Mouse (Mus musculus) embryo, embryonic 10.5 days (tissue): Measurements from ENCODE around the gene Suds3.
A peak's percentile ranks its signal among the peaks of the same experiment; 100 is the strongest.

Source experiments
- DNase-seq: peaks from one replicate; pipeline ENCODE4 v3.0.0-alpha.2; 2015; ENCODE audit warnings: low spot score

The Suds3 gene

DNA sequence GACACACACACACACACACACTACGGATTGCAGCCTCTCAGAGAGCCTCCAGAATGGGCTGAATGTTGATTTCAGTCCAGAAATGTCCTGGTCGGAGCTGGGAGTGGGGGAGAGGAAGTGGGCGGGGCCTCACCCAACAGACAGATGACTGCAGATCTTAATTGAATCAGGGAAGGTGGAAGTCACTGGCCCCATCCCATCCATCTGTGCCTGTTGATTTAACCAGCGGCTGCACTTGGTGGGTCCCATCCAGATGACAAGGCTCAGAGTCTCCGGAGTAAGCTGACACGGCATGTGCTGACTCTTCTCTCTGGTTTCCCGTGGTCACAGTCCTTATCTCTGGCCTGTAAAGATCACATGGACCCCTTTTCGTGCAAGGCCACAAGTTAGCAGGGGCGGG is 20.0 kb upstream of the Suds3 start:
- peak; percentile 74 for DNase-seq

DNA sequence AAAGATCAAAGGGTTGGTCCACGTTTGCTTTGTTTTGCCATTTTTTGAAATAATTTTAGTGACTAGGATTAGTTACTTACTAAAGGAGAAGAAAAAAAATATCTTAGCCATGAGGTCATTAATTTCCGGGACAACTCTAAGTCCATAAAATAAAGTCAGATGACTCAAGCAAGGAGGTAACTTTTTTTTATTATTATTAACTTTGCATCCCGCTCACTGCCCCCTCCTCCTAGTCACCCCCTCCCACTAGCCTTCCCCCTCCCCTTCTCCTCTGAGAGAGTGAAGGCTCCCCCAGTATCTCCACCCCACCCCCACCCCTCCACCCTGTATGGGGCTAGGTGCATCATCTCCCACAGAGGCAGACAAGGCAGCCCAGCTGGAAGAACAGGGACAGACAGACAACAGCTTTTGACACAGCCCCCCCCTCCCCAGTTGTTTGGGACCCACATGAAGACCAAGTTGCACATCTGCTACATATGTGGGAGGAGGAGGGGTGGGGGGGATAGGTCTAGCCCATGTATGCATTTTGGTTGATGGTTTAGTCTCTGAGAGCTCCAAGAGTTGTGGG is 19.1 kb upstream of the Suds3 start:
- DNase-seq: no peak

DNA sequence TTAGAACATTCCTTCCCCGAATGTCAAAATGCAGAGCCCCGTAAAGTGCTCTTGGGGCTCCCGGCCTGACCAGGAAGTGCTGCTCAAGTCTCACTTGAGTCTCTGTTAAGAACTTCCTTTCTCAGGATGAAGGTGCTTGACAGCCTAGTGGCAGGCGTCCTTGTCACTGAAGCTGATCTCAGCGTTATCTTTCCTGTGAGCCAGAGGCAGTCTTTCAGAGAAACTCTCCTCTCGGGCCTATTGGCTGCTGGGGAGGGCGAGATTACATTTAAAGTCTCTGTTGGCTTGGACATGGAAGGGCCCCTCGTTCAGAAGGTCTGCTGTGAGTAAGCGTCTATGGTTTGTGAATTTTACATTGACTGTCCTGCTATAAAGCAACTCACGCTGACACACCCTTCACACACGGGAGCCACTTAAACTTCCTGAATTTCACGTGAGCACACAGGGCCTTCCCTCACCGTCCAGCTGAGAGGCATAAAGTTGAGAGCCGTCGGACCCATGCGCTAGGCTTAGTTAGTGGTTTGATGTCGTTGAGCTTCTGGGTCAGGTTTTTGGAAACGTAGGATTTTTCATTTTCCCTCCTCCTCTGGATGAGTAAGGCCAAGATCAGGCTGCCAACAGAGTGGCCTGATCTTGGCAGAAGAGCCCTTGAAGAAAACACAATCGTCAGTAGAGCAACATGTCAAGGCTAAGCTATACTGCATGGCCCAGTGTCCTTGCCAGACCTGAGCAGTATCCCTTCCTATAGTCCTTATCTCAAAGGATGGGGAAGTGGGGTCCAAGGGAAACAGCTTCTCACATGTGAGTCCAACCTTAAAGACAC is 18.4 kb upstream of the Suds3 start:
- DNase-seq: no peak

DNA sequence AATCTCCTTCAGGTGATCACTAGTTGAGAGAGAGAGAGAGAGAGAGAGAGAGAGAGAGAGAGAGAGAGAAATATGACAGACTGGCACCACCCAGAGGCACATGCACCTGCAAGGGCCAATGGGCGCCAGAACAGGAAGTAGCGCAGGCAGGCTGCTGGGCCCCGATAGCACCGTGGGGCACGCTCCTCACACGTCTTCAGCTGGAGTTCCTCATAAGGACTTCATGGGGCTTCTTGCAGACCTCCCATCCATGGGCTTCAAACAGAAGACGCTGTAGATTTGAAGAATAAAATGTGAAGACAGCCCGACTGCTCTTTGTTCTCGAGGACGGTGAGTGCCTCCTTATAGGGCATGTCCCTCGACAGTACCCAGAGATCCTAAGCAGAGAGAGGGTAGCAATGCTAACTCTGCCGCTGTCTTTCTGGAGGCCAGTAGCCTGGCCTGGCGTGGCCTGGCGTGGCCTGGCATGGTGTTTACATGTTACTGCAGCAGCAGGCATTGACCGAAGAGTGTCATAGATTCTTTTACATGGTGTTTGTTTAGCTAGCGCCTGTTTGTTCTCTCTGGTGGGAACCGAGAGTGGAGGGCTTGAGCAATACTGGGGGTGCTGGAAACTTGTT is 17.6 kb upstream of the Suds3 start:
- DNase-seq: no peak

DNA sequence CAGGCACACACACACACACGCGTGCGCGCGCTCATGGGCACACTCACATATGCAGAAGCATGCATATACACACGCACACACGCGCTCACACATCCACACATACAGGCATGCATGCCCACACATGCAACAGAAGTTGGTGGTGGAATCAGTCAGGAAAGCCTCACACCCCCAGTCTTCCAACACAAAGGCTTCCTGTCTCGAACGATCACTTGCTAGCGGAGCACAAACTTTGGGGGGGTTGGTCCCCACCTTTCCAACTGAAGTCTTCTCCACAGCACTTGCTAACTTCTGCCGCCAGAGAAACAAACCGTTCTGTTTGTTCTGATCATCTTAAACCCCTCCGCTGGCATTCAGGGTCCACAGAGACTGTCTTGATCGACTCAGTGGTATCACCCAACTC is 14.8 kb upstream of the Suds3 start:
- DNase-seq: no peak

DNA sequence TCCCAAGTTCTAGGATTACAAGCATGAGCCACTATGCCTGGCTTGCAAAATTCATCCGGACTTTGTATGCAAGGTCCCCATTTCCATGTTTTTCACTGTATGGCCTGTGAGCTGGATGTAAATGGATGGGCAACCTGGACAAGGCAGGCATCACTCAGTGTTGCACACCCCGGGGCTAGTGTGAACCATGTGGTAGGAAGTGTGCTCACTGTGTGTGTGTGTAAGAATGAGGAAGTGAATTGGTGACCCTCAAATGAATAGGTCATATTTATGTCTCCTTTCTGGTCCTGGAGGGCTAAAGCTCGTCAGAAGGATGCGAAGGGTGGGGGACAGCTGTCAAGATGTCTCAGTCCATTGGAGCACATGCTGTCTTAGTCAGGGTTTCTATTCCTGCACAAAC is 11.1 kb upstream of the Suds3 start:
- no peak for DNase-seq

DNA sequence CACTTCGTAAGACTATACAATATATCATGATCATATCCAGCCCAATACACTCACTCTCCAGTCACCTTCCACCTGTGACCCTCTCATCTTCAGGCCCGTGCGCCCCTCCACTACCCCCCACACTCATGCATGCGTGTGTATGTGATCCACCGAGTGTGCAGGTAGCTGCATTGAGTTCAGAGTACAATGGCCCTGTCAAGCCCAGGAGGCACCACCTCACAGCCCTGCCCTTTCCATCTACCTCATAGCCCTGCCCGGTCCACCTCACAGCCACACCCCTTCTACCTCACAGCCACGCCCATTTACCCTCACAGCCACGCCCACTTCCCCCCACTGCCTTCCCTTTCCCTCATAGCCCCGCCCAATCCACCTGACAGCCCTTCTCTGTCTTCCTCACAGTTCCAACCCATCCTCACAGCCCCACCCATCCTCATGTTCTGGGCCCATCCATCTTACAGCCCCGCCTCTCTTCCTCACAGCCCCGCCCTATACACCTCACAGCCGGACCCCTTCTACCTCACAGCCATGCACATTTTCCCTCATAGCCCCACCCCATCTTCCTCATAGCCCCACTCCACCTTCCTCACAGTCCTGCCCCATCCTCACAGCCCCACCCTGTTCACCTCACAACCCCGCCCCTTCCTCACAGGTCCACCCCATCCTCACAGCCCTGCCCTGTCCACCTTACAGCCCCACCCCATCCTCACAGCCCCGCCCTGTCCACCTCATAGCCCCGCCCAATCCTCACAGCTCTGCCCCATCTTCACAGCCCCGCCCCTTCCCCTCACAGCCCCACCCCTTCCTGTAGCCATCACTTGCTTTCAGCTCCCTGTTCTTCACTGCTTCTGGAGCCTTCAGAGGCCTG is 9.8 kb upstream of the Suds3 start:
- no peak for DNase-seq

DNA sequence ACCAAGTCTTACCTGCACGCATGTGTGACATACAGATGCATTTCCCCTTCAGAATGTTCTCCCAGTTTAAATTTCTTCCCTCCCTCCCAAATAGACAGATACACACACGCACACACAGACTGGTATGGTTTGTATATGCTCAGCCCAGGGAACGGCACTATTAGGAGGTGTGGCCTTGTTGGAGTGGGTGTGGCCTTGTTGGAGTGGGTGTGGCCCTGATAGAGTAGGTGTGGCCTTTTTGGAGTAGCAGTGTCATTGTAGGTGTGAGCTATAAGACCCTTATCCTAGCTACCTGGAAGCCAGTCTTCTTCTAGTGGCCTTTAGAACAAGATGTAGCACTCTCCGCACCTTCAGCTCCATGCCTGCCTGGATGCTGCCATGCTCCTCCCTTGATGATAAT is 7.9 kb upstream of the Suds3 start:
- no peak for DNase-seq

DNA sequence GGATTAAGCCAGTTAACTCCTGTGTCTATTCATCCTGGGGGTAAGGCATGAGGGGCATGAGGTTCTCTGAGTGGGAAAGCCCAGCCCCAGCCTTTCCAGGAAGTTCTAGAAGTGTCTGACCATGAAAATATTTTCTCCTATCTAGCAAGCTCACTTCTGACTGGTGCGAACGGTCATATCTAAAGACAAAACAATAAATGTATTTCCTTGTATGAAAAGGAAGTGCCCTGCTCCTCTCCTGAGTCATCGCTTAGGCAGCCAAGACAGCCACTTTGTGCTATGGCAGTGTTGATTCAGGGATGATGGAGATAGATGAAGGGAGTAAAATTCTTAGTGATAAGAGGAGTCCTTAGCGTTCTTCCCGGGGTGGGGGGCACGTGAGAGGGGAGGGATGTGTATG is 7.2 kb upstream of the Suds3 start:
- DNase-seq: no peak

DNA sequence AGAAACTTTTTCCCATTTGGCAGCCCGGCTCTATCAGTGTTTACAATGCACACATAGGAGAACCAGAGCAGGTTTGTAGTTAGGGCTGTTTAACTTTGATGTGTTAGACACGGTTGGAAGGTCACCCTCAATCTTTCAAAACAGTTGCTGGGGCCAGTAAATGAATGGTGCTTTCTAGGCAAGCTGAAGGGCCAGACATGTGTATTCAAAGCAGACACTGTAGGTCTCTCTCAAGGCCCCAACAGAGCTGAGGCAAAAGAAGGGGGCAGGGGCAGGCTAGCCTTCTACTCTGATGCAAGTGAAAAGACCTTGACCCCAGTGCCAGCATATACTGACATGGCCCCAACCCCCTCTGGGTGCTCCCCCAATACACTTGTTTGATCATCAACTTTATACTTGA is 5.7 kb upstream of the Suds3 start:
- DNase-seq: no peak

DNA sequence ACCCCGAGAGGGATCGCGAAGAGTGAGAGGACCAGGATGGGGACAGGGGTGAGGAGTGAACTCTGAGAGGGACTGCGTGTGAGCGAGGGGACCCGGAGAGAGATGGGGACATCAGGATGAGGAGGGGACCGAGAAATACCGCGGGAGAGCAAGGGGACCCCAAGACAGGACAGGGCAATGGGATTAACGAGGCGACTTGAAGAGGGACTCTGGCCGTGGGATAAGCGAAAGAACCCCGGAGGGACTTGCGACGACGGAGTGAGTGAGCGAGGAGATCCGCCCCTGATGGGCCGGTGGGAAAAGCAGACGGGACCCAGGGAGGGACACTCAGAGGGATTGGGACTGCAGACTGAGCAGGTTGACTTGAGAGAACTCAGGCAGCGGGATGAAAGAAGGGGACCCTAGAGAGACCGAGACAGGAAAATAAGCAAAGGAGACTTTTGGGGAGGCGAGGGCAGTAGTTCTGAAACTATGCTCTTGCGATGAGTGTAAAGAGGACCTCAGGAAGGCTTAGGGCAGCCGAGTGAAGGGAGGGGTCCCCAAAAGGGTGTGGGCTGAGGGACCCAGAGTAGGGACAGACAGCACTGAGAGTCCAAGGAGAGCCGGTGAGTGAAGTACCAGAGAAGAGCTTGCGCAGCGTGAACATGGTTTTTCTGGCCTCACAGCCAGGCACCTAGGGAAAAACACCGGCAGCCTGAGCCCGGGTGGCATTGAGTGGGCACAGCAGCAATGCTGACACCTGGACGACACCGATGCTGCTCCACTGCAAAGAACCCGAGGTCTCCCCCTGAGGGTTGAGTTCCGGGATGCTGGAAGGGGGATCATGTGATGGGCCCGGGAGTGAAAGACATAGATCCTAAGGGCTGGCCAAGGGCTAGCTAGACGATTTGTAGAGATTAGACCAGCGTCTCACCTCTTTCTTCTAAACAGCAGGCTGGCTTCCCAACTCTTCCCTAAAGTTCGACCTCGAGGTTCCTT is 4.9 kb upstream of the Suds3 start:
- DNase-seq: no peak

DNA sequence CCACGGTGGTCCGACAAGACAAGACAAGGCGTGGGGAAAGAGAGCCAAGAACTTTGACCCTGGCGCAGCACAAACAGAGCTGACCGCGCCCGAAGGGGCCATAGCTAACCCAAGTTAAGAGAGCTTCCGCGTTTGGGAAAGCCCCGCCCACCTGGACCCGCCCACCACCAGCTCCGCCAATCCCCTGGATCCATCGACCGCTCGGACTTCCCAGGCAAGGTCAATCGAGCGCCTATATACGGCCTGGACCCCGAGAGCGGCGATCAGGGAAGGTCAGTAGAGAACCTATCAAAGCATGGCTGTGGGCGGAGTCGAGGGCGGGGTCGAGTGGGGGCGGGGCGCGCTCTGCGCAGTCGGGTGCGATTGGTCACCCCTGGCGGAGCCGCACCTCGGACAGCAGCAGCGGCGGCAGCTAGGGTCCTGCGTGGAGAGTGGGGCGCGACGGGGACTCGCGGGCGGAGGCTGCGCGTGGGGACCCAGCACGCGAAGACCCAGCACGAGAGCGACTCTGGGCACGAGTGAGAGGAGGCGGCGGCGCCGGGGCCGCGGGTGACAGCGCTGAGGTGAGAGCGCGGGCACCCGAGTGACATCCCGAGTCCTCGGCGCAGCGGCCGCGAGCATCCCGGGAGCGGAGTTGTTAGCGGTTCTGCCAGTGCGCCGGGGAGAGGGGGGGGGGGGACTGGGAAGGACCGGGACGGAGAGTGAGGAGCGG is 4.0 kb upstream of the Suds3 start, which contains the start of gene Taok3:
Gene Taok3 (plus strand): TSS at position 353 of the 712 bp plus-strand sequence.
- peak; percentile 99 for DNase-seq

DNA sequence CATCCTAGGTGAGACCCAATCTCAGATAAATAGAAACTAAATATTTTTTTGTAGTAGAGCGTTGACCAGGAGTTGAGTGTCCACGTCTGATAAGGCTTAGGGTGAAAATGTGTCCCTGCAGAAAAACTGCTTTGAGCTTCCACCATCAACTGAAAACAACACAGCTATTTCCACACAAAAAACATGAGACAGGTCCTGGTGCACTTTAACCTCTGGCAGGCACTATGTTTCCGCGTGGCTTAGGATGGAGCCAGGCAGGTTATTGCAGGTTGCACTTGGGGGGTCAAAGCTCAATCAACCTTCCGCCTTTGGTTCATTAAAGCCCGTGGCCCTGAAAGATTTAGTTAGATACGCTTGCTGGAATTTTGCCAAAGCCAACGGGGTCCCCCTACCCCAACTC is 2.9 kb upstream of the Suds3 start:
- DNase-seq: no peak

DNA sequence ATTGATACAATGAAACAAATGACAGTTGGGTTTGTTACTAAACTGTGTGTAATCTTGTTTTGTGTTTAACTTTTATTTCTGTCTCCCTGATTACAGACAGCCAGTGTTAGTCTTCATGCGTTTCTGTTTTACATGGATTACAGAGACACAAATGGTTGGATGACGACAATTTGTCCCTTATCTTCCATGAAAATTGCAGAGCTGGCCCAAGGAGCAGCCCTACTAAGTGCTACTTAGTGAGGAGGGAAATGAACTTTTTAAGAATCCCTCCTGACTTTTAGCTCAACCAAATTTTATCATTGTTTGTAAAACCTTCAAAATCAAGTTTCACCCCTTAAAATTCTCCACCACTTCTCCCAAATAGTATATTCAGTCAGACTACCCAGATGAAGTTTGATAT is 2.3 kb upstream of the Suds3 start:
- no peak for DNase-seq

DNA sequence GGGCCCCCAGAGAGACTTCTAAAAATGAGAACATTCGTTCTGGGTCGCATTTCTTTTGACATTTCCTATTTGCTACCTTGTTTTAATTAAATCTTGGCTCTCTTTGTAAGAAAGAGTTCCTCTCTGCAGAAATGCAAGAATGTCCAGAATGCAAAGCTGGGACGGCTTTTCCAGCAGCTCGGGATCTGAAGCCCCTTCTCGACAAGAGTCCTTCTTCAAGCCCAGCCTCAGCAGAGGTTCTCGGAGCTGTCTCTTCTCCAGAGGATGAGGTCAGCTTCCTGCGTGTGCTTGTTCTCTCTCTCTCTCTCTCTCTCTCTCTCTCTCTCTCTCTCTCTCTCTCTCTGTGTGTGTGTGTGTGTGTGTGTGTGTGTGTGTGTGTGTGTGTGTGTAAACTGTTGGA is 1.8 kb upstream of the Suds3 start:
- no peak for DNase-seq

DNA sequence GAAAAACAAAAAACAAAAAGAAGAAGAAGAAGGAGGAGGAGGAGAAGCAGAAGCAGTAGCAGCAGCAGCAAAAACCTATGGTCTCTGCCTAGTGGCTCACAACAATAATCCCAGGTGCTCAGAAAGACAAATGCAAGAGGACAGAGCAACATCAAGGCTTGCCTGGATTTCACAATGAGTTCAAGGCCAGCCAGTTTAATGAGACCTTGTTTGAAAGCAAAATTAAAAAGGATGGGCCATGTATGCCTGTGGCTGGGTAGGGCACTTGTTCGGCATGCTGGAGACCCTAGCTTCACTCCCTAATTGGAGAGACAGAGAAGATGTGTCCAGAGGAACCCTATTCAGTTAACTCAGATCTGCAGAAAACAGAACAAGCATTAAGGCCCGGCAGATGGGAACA is 1.3 kb upstream of the Suds3 start:
- DNase-seq: no peak

DNA sequence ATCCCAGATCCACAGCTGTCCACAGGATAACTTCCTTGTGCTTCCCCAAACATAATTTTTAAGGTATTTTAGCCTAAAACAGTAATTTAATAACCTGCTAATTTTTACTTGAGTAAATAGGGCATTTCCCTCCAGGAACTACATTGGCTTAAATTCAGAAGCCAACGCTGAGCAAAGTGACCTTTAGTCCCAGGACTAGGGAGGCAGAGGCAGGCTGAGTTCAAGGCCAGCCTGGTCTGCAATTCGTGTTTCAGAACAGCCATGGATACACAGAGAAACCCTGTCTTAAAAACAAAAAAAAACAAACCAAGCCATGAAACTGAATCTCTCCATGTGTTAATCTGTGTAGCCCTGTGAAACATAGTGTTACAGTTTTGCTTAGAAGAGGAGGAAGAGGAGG is 747 bp upstream of the Suds3 start:
- no peak for DNase-seq

DNA sequence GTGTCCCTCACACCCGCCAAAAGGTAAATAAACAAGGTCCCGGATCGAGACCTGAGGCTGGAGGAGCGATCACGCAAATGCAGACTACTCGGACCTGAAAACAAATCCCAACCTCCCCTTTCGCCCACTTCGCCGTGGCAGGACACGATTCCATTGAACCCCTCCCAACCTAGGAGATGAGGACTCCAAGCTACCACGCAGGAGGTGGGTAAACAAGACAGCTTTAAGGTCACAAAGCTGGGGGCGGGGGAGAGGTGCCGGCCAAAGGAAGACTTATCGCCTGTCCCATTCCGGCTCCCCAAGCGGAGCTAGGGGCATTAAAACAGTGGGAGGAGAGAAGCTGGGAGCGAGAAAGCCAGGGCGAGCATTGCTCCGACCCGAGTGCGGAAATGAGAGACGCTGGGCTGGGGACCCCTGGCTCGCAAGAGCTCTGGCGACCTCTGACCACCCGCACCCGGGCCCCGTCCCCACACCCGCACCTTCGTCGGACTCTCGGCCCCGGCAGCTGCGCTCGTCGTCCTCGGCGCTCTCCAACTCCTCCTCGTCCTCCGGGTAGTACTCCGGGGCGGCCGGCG is 633 bp downstream of the Suds3 start:
- peak; percentile 56 for DNase-seq

DNA sequence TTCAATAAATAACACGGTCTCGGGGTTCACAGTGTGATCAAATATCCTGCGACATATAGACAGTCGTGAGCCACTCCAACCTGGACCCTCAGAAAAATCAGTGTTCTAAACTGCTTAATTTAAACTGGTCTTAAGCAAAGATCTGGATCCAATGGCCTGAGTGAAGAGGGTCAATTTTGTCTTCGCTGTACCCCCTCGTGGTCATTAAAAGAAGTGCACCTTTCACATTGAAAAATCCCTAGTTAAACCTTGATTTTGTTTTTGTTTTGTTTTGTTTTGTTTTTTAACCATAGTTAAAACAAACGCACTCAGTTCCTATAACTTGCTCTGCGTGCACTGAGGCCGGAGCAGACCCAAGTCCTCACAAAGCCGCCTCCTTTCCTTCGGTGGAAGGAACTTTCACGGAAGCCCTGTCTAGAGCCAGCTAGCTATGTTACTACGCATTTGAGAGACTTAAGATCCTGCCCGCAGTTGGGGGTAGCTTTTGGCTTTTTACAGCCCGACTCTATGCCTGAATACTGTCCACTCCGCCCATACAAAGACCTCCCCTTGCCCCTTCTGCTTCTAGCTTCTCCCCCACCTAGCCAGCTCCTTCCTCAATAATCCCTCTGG is 1.2 kb downstream of the Suds3 start:
- DNase-seq: peak; percentile 70

DNA sequence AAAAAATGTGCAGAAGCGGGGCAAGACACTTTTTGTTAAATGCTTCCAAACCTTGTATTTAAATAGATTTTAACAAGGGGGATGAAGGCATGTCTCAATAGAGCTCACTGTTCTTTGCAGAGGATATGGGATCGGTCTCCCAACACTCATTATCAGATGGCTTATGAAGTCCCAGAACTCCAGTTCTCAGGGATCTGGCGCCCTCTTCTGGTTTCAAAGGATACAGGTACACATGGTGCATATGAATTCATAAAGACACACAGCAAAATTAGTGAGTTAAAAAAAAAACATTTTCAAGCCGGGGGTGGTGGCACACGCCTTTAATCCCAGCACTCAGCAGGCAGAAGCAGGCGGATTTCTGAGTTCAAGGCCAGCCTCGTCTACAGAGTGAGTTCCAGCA is 2.6 kb downstream of the Suds3 start:
- DNase-seq: peak; percentile 49
